Mouse (Mus musculus) CH12.LX (cell line): Measurements from ENCODE around the gene Ajuba. TPM values are rescaled to one million over a fixed set of nuclear protein-coding genes. Genes with fewer than 3 reads are reported as not detected.

Source experiments
- DNase-seq: peaks from one replicate; pipeline ENCODE4 v3.0.0-alpha.2; 2013; ENCODE audit errors: extremely low read depth
- H3K27ac ChIP-seq: 2 replicates; pipeline ENCODE4 v1.5.1; 2012; ENCODE audit warnings: low read depth, mild to moderate bottlenecking, control low read depth, moderate library complexity; ENCODE audit not compliant: insufficient read depth
- H3K27me3 ChIP-seq: replicated peaks from 2 replicates; pipeline ENCODE3; 2012; ENCODE audit warnings: inconsistent platforms
- H3K36me3 ChIP-seq, 2 experiments: replicated peaks in 1 of 2; 2 replicates each; pipeline versions ENCODE3 to v1.6.1; 2012; ENCODE audit warnings: inconsistent platforms in 1 of 2, low read length in 1 of 2, mild to moderate bottlenecking in 1 of 2, mixed read lengths in 1 of 2, moderate library complexity in 1 of 2; ENCODE audit not compliant: control insufficient read depth in 1 of 2, insufficient read depth in 1 of 2
- H3K4me1 ChIP-seq, 2 experiments: 2 replicates each; pipeline ENCODE4 v1.6.1; 2012; ENCODE audit warnings: inconsistent platforms in 1 of 2, moderate library complexity in 1 of 2; ENCODE audit not compliant: insufficient read depth in 2 of 2, control insufficient read depth in 1 of 2
- H3K4me2 ChIP-seq: 2 replicates; pipeline ENCODE4 v1.6.1; 2012; ENCODE audit warnings: low read depth, mild to moderate bottlenecking, control low read depth; ENCODE audit not compliant: poor library complexity, insufficient read depth, severe bottlenecking
- H3K4me3 ChIP-seq, 3 experiments: fragments of 150-350 bp in 1 of 3; sonication (generic) in 1 of 3; replicated peaks in 1 of 3; 2 replicates each; pipeline versions ENCODE3 to v1.5.1; 2011 to 2012; ENCODE audit warnings: low read depth in 2 of 3, low read length in 2 of 3, mild to moderate bottlenecking in 2 of 3, moderate library complexity in 2 of 3, control low read depth in 1 of 3, improper control_type of control experiment in 1 of 3, inconsistent platforms in 1 of 3, mixed read lengths in 1 of 3; ENCODE audit not compliant: poor library complexity in 1 of 3
- H3K79me2 ChIP-seq: replicated peaks from 2 replicates; pipeline ENCODE4 v1.6.1; 2012; ENCODE audit warnings: mild to moderate bottlenecking, moderate library complexity; ENCODE audit not compliant: control insufficient read depth, poor library complexity, insufficient read depth, severe bottlenecking; ENCODE audit errors: extremely low read depth
- H3K9ac ChIP-seq: 2 replicates; pipeline ENCODE4 v1.6.1; 2012; ENCODE audit warnings: low read depth, mild to moderate bottlenecking, control low read depth, moderate library complexity; ENCODE audit not compliant: insufficient read depth
- H3K9me3 ChIP-seq: replicated peaks from 2 replicates; pipeline ENCODE3; 2012; ENCODE audit warnings: low read length, inconsistent platforms, mixed read lengths
- BHLHE40 ChIP-seq: IDR thresholded peaks from 2 replicates; pipeline ENCODE4 v1.6.1; 2011; ENCODE audit warnings: mild to moderate bottlenecking, low read depth, low read length, improper control_type of control experiment
- CHD1 ChIP-seq: IDR thresholded peaks from 2 replicates; pipeline ENCODE4 v1.6.1; 2012; ENCODE audit warnings: low read depth, low read length, improper control_type of control experiment, inconsistent platforms
- ELF1 ChIP-seq: IDR thresholded peaks from 2 replicates; pipeline ENCODE4 v1.6.1; 2014; ENCODE audit warnings: low read depth, mild to moderate bottlenecking, inconsistent platforms, low read length, improper control_type of control experiment
- EP300 ChIP-seq: IDR thresholded peaks from 2 replicates; pipeline ENCODE4 v1.6.1; 2011; ENCODE audit warnings: low read length, improper control_type of control experiment
- ETS1 ChIP-seq: conservative IDR thresholded peaks from 2 replicates; pipeline ENCODE4 v1.6.1; 2012; ENCODE audit warnings: low read depth, mild to moderate bottlenecking, inconsistent platforms, low read length, improper control_type of control experiment, moderate library complexity
- GABPA ChIP-seq: IDR thresholded peaks from 2 replicates; pipeline ENCODE4 v1.6.1; 2012; ENCODE audit warnings: low read depth, low read length, improper control_type of control experiment, inconsistent platforms; ENCODE audit not compliant: insufficient replicate concordance
- HCFC1 ChIP-seq: IDR thresholded peaks from 2 replicates; pipeline ENCODE4 v1.6.1; 2012; ENCODE audit warnings: low read depth, mild to moderate bottlenecking, inconsistent platforms, low read length, improper control_type of control experiment
- IRF4 ChIP-seq: IDR thresholded peaks from 2 replicates; pipeline ENCODE4 v1.6.1; 2014; ENCODE audit warnings: low read depth, mild to moderate bottlenecking, inconsistent platforms, low read length, improper control_type of control experiment
- JUN ChIP-seq: IDR thresholded peaks from 2 replicates; pipeline ENCODE4 v1.6.1; 2011; ENCODE audit warnings: low read depth, mild to moderate bottlenecking, low read length, improper control_type of control experiment, moderate library complexity; ENCODE audit not compliant: insufficient read depth
- JUND ChIP-seq: conservative IDR thresholded peaks from 2 replicates; pipeline ENCODE4 v1.6.1; 2011; ENCODE audit warnings: low read depth, low read length, improper control_type of control experiment
- KAT2A ChIP-seq: IDR thresholded peaks from 2 replicates; pipeline ENCODE4 v1.6.1; 2012; ENCODE audit warnings: low read length, improper control_type of control experiment, inconsistent platforms; ENCODE audit not compliant: insufficient replicate concordance
- MAFK ChIP-seq: IDR thresholded peaks from 2 replicates; pipeline ENCODE4 v1.6.1; 2011; ENCODE audit warnings: low read length, improper control_type of control experiment; ENCODE audit not compliant: insufficient replicate concordance
- MAZ ChIP-seq: IDR thresholded peaks from 2 replicates; pipeline ENCODE4 v1.6.1; 2012; ENCODE audit warnings: low read depth, mild to moderate bottlenecking, inconsistent platforms, low read length, improper control_type of control experiment, moderate library complexity
- MEF2A ChIP-seq: IDR thresholded peaks from 2 replicates; pipeline ENCODE4 v1.6.1; 2014; ENCODE audit warnings: low read depth, mild to moderate bottlenecking, inconsistent platforms, low read length, improper control_type of control experiment, borderline replicate concordance
- MXI1 ChIP-seq: IDR thresholded peaks from 2 replicates; pipeline ENCODE4 v1.6.1; 2011; ENCODE audit warnings: mild to moderate bottlenecking, low read depth, low read length, improper control_type of control experiment
- NELFE ChIP-seq: IDR thresholded peaks from 2 replicates; pipeline ENCODE4 v1.6.1; 2011; ENCODE audit warnings: low read depth, low read length, improper control_type of control experiment
- NRF1 ChIP-seq: IDR thresholded peaks from 2 replicates; pipeline ENCODE4 v1.6.1; 2014; ENCODE audit warnings: low read depth, mild to moderate bottlenecking, inconsistent platforms, low read length, improper control_type of control experiment, moderate library complexity
- PAX5 ChIP-seq: IDR thresholded peaks from 2 replicates; pipeline ENCODE4 v1.6.1; 2012; ENCODE audit warnings: low read length, inconsistent platforms, mixed read lengths
- POLR2AphosphoS2 ChIP-seq: IDR thresholded peaks from 2 replicates; pipeline ENCODE4 v1.6.1; 2011; ENCODE audit warnings: low read depth, low read length, improper control_type of control experiment
- RAD21 ChIP-seq: IDR thresholded peaks from 2 replicates; pipeline ENCODE4 v1.6.1; 2011; ENCODE audit warnings: low read depth, mild to moderate bottlenecking, low read length, improper control_type of control experiment, moderate library complexity
- RCOR1 ChIP-seq: conservative IDR thresholded peaks from 2 replicates; pipeline ENCODE4 v1.6.1; 2012; ENCODE audit warnings: low read depth, mild to moderate bottlenecking, inconsistent platforms, low read length, improper control_type of control experiment
- SIN3A ChIP-seq: IDR thresholded peaks from 2 replicates; pipeline ENCODE4 v1.6.1; 2012; ENCODE audit warnings: low read length, improper control_type of control experiment, inconsistent platforms
- UBTF ChIP-seq: IDR thresholded peaks from 2 replicates; pipeline ENCODE4 v1.6.1; 2012; ENCODE audit warnings: low read depth, mild to moderate bottlenecking, inconsistent platforms, low read length, improper control_type of control experiment, moderate library complexity
- USF2 ChIP-seq: conservative IDR thresholded peaks from 2 replicates; pipeline ENCODE4 v1.6.1; 2011; ENCODE audit warnings: low read depth, low read length, improper control_type of control experiment
- ZMIZ1 ChIP-seq: IDR thresholded peaks from 2 replicates; pipeline ENCODE4 v1.6.1; 2012; ENCODE audit warnings: low read depth, mild to moderate bottlenecking, inconsistent platforms, low read length, improper control_type of control experiment
- ZNF384 ChIP-seq: IDR thresholded peaks from 2 replicates; pipeline ENCODE4 v1.6.1; 2012; ENCODE audit warnings: low read depth, low read length, improper control_type of control experiment, inconsistent platforms
- dilution Hi-C: fragments of 300-500 bp; cut with MboI; formaldehyde crosslinking; loops from 2 replicates; pipeline ENCODE4 v1.14.3; 2020; ENCODE audit warnings: low sequenced_read_pairs; ENCODE audit not compliant: extremely low pct_unique_long_range_greater_than_20kb, extremely low pct_ligation_motif_present
- in situ Hi-C: fragments of 300-500 bp; cut with MboI; formaldehyde crosslinking; loops from 3 replicates; pipeline ENCODE4 v1.14.3; 2019; ENCODE audit warnings: low sequenced_read_pairs, low pct_ligation_motif_present, low pct_unique_long_range_greater_than_20kb, mixed read lengths
- polyA plus RNA-seq: library from polyadenylated mRNA; unstranded; fragments of >175 nt; gene quantifications from 2 replicates; pipeline ENCODE4 v1.2.1, GENCODE M21; 2012; ENCODE audit warnings: low read depth; ENCODE audit not compliant: insufficient read length
- total RNA-seq, 2 experiments: library from RNA; depleted of rRNA; stranded (reverse); fragments of 300-350 nt in 1 of 2; fragments of >200 nt in 1 of 2; gene quantifications; 2 replicates each; pipeline ENCODE4 v1.2.3; 2012 to 2014

Ajuba gene
- total and polyA plus RNA-seq, 3 experiments: 0.13 to 0.34 TPM; not detected in 1

DNA sequence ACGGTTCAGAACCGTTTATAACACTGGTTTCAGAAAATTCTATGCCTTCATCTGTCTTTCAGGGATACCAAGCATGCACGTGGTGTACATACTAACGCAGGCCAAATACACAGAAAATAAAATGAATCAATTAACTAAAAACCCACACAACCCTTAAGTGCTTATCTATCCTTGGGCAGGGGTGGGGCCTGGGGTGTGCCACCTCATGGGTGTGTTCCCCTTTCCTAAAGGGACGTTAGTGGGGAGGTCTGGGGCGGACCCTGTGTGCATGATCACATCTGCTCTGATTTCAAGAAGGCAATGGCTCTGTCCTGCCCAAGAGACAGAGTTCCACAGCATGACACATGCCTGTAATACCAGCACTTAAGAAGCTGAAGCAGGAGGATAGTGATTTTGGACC, 46.0 kb upstream of the Ajuba start:
- no peak overlapping the region for H3K27ac ChIP-seq
- in situ Hi-C loops: no loop called here
- H3K27me3 ChIP-seq: no peaks in the 10 kb centered on the region
- peaks cover 3% of the 10 kb centered on the region for H3K9me3 ChIP-seq
- no peaks in the 10 kb centered on the region for H3K79me2 ChIP-seq
- TF ChIP-seq MEF2A (no peak), USF2 (no peak), JUN (no peak), NRF1 (no peak), UBTF (no peak), HCFC1 (no peak), ZMIZ1 (no peak), GABPA (no peak), PAX5 (no peak), MAFK (no peak), MAZ (no peak), ZNF384 (no peak), IRF4 (no peak), RAD21 (no peak), POLR2AphosphoS2 (no peak), KAT2A (no peak), BHLHE40 (no peak), SIN3A (no peak), ELF1 (no peak), NELFE (no peak)
- H3K4me1 ChIP-seq: peaks cover 0 to 4% of the 10 kb centered on the region in 2 experiments; a peak in 1 of 4 replicates
- dilution Hi-C loops: no loop called here
- peaks cover 0 to 4% of the 10 kb centered on the region in 2 experiments for H3K36me3 ChIP-seq
- no peak overlapping the region for H3K4me3 ChIP-seq
- no peak overlapping the region for H3K4me2 ChIP-seq
- H3K9ac ChIP-seq: no peak overlapping the region
- no peak for DNase-seq

DNA sequence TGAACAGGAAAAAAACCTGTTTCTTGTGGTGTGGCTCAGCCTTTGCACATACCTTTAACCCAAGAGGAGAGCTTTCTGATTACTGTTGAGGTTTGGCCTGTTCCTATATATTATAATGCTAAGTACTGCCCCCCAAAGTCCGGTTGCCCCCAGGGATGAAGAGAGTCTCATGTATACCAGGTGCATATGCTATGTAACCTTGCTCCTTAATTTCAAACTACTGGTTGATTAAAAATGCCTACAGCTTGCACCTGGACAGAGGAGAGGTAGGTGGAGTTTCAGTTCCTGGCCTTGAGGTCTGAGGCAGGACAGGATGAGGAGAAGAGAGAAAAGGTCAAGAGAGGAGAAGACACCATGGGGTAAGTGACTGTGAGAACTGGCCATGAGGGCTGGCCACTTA, 43.8 kb upstream of the Ajuba start, which contains the start of gene Psmb11:
Gene Psmb11 (plus strand): TSS at position 301 of the 400 bp plus-strand sequence.
- Histone ChIP-seq H3K36me3 (peaks cover 1 to 3% of the 10 kb centered on the region in 2 experiments), H3K4me2 (no peak within 1 kb of the TSS), H3K4me3 (no peak within 1 kb of the TSS), H3K27ac (no peak within 1 kb of the TSS), H3K79me2 (peaks cover 15% of the 10 kb centered on the region), H3K9ac (no peak within 1 kb of the TSS), H3K4me1 (peaks cover 4 to 12% of the 10 kb centered on the region in 2 experiments; a peak in 3 of 4 replicates), H3K9me3 (peaks cover 3% of the 10 kb centered on the region), H3K27me3 (no peaks in the 10 kb centered on the region)
- dilution Hi-C loops (no loop called here), in situ Hi-C loops (no loop called here)
- no peak for DNase-seq
- TF ChIP-seq EP300: no peak
- TF ChIP-seq NRF1: no peak
- TF ChIP-seq HCFC1: no peak
- TF ChIP-seq JUND: no peak
- no peak for TF ChIP-seq CHD1
- TF ChIP-seq MXI1: no peak
- TF ChIP-seq ETS1: no peak
- TF ChIP-seq RCOR1: no peak
- TF ChIP-seq MAFK: no peak
